Mouse (Mus musculus): ENCODE results near the gene Efcab6. TPM values are rescaled to one million over a fixed set of nuclear protein-coding genes. Genes with fewer than 3 reads are reported as not detected.
A peak's percentile ranks its signal among the peaks of the same experiment; 100 is the strongest.

The Efcab6 gene
- total RNA-seq, 1 experiment from 2014 or later: 0.21 TPM

GRCm38 (mm10) chr15:84058841-84059240 is 6.3 kb downstream of the Efcab6 start:
- DNase-seq: no peak

DNA sequence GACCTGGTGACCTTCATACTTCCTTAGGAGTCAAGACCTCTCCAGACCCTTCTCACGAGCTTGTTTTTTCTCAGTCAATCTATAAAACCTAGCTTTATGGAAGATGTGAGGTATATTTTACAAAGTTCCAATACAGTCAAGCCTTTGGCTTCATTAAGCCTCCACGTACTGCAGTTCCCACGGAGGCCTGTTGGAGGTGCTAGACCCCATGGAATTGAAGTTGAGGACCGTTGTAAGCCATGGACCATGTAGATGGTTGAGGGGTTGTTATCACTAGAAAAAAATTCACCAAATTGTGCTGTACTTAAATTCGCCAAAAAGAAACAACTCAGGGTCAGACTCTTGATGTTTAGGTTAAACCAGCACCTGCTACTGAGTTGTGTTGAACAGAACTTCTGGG is 9.1 kb downstream of the Efcab6 start:
- DNase-seq: no peak

DNA sequence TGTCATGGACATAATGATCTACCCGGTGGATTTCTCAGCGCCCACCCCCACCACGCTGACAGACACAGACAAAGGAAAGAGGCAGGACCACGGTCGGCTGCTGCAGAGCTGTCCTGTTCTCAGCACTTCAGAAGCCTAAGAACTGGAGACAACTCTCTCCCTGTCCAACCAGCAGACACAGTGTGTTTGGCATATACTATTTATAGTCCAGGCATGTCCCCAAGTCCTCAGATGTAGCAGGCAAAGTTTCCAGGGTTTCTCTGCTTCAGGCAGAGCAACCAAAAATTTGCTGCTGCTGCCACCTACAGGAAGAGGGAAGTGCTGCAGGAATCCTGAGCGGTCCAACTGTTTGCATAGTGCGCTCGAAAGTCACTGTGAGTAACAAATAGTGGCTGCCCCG is 11.3 kb downstream of the Efcab6 start:
- peak; percentile 68 for DNase-seq

DNA sequence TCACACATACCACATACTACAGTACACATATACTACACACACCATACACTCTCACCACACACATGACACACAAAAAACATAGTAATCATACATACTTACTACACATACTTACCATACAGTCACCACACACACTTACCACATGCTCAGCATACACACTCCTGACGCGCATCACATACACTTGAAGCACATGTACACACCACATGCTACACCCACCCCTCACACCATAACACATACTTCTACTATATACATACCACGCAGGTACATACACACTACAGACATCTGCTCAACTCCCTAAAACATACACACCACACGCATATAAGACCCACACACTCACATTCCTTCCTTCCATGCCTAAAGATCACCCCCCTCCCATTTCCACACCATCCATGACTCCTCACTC is 11.9 kb downstream of the Efcab6 start:
- DNase-seq: no peak

GRCm38 (mm10) chr15:84052390-84052789 is 12.8 kb downstream of the Efcab6 start:
- DNase-seq: no peak

- DNase-seq: peak; percentile 35
These were observed 15.6 kb downstream of the Efcab6 start for GRCm38 (mm10) chr15:84049570-84049969.

DNA sequence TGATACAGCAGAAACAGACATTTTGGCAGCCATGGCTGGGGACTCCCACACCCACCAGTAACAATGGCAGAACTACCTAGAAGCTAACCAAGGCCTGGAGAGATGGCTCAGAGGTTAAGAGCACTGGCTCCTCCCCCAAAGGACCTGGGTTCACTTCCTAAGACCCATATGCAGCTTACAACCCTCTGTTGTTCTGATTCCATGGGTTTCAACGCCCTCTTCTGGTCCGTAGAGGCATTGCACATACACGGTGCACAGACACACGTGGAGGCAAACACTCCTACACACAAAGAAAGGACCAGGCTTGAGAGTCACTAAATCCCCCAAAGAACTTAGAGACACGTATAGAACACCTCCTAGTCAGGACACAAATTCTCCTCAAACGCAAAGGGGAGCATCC is 19.6 kb downstream of the Efcab6 start:
- DNase-seq: no peak

DNA sequence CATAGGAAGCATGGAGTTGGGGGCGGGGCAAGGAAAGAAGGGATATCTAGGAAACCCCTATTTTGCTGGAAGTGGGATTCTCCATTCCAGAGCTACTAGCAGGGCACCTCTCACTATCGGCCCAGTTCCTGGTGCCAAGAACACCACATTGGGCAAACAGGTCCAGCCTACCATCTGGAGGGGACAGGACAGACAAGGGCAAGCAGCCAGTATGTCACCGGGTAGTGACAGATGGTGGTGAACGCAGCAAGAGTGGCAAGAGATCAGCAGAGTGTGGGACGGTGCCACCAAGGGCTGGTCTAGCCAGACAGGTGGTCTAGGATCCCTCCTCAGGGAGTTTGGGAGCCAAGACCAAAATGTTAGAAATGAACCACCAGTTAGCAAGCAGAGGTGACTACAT is 28.1 kb downstream of the Efcab6 start:
- peak; percentile 17 for DNase-seq

DNA sequence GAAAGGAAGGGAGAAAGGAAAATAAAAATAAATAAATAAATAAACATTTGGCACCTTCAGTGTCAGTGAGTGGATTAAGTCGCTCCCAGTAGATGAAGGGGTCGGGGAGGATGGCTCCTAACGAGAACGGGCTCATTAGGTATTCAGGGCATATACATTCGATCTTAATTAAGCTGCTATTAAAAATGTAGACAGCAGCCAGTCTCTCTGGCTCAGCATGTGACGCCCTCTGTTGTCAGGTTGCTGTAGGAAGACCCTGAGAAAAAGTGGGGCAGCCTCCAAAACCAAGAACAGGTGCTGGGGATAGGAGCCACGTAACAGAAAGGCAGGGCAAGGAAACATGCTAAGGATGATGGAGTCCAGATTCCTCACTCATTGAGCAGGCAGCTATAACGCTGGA is 39.5 kb downstream of the Efcab6 start:
- no peak for DNase-seq

DNA sequence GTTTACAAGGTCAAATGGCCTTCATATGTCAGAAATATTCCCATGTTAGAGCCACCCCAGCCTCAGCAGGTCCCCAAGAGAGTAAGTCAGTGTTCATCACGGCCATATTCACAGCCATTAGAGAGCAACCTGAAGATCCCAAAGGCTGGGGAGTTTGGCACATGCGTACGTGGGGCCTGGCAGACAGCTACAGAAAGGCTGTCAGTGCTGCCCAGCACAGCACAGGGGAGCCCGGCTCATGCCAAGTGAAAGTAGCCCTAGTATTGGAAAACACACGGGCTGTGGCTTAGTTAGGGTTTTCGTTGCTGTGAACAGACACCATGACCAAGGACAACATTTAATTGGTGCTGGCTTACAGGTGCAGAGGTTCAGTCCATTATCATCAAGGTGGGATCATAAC is 40.3 kb downstream of the Efcab6 start:
- DNase-seq: no peak

DNA sequence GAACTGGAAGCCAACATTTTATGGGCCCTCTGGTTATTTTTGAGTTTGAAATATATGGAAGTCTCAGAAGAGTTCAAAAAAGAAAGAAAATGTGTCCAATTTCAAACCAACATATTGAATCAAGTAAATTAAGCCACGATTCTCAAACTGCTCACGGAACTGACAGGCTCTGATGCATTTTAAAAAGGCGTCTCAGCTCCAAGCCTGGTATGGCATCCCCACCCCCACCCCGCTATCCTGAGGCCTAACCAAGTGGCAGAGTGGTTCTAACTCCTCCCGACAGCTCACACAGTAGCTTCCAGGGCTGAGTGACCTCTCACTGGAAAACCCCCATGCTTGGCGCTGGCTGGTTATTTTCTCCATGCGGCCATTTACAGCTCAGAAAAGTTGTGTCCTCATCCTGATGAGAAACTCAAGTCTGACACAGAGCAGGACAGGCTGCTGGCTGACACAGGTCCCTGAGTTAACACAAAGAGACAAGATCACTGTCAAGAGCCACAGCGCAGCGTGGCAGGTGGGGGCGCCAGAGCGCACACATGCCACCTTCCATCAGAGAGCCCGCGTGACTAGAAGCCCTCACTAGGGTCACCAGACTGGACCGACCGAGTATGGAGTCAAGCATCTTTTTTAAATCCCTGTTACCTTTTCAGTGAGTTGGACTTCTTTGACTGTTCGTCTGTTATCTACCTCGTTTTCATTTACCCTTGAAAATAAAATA is 55.7 kb downstream of the Efcab6 start:
- DNase-seq: no peak

DNA sequence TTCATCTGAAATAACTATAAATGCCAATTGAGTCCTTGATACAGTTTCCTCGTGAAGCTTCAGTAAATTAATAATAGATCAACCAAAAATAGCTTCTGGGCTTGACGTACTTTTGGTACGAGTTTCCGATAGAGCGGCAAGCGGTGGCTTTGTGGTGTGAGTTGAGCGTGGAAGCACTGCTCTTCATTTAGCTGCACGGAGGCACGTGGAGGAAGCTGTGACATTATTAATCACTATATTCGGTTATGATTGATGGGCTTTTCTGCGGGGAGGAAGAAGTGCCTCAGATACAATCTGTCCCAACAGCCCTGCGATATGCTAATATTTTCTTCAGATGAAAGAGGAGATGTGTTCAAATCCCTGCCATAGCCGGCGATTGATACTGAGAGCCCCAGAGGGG is 60.9 kb downstream of the Efcab6 start:
- no peak for DNase-seq

- DNase-seq: no peak
These were observed 66.1 kb downstream of the Efcab6 start for GRCm38 (mm10) chr15:83999071-83999470.

GRCm38 (mm10) chr15:83998586-83998985 is 66.6 kb downstream of the Efcab6 start:
- no peak for DNase-seq

GRCm38 (mm10) chr15:83998115-83998514 is 67.1 kb downstream of the Efcab6 start:
- no peak for DNase-seq

DNA sequence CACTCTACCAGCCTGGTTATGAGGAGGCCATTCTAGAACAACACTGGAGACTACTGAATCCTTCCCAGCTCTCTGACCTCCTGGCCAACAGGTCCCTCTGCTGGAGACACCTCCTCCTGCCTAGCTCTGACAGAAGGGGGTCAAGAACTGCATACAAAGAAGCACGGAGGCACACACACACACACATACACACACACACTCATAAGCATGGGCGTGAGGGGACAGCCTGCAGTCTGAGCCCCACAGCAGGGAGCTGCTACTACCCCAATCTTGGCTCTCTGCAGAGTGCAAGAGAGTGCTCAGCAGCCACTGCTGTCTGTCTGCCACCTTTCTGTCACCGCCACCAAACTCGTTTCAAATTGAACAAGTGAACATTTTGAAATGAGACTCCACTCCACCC is 67.6 kb downstream of the Efcab6 start:
- no peak for DNase-seq

- no peak for DNase-seq
These were observed 68.3 kb downstream of the Efcab6 start for GRCm38 (mm10) chr15:83996864-83997263.

DNA sequence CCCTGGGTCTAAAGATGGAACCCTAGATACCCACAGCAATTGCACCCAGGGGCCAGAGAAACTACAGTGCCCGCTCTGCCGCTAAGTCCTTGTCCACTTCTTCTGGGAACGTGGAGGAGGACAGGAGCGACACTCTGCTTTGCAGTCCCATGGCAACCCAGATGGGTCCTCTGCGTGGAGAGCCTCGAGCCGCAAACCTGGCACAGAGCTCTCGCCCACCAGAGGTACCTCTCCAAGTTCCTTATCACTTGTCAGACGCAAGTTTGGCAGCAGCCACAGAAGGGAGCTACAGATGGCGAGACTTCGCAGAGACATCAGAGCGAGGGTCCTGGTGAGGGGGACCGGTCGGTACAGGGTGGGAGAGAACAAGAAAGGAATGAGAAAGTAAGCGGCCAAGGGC is 73.0 kb downstream of the Efcab6 start:
- DNase-seq: no peak

DNA sequence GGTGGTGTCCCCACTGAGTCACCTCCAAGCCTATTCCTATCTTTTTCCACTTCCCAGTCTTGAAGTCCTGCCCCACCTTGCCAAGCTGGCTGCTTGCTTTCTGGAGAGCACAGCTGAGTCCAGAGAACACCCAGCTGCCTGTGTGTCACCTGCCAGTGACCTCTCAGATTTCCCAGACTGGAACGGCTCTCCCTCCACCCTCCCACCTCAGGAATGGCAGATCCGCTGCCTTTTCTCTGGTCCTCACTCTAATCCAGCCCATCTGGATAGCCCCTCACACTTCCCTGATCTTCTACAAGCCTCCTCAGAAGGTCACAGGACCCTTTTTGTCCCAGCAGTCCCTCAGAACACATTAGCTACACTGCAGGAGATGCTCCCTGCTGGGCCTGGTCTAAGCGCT is 73.7 kb downstream of the Efcab6 start:
- no peak for DNase-seq

DNA sequence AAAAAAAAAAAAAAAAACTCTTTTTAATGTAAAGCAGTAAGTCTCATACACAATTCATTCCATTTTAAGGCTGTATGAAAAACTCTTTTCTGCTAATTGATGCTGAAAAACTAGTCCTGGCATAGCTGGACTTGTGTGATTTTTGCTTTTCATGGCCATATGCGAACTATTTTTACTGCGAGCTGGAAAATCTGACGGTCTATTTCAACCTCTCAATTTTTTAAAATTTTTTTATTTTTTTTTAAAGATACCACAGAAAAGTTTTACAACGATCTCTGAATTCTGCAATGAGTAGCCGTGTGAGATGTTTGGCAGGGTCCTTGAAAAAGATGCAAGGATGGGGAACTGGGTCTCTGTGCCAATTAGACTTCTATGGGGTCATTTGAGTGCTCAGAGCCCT is 75.9 kb downstream of the Efcab6 start:
- no peak for DNase-seq

- DNase-seq: no peak
These were observed 77.1 kb downstream of the Efcab6 start for GRCm38 (mm10) chr15:83988087-83988486.

DNA sequence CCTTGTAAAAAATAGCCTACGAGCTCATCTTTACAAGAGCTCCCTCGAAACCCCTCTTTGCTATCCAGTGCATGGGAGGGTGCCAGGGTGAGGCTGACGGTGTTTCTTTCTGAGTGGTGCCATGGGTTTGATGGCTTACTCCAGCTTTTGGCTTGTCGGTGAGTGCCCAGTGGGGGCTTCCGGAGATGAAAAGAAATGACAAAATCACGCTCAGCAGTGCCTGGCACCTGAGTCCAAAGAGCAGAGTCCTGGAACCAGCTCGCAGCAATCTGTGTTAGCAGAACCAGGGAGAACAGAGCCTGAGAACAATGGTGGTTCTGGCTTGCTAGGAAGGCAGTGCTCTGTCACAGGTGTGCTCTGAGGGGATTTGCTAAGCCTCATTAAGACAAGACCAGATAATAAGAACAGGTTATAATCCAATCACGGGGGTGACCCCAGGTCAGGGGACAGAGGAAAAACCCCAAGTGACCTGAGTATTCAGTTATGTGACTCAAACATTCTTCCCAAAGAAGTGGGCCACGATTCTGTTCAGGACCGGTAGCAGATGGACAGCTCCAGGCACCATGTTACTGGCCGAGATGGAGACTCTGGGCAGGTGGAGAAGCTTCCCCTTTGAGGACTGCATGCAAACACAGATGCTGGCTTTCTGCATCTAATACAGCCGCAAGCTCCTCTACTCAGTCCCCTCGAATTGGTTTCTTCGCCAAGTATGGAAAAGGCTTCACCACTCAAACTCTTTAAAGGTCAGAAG is 82.8 kb downstream of the Efcab6 start:
- no peak for DNase-seq

DNA sequence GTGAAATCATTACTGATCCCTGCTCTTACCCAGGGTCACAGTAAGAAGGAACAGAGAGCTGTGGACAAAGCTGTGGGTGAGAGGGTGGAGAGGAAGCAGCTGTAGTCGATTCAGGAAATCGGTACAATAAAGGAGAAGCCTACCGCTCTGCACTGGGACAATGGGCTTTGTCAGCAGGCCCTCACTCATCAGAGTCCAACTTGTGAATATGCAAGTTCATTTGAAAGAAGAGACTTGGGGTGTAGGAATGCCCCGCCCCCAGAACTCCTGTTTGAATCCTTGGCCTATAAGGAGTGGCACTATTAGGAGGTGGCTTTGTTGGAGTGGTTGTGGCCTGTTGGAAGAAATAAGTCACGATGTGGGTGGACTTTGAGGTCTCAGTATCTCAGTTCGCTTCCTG is 86.3 kb downstream of the Efcab6 start:
- no peak for DNase-seq

- no peak for DNase-seq
These were observed 88.1 kb downstream of the Efcab6 start for GRCm38 (mm10) chr15:83977108-83977507.
